Mouse (Mus musculus) kidney, adult 8-10 months (tissue): ENCODE measurements around the gene Rdh7.
"Not testable (repeated sequence)": the region's sequence is repeated elsewhere in the genome, so short reads cannot be mapped to it uniquely, and the experiment has no call there.

ENCODE experiments used
- DNase-seq, 2 experiments: peaks; one replicate each; pipeline ENCODE4 v3.0.0; 2022

The Rdh7 gene

GRCm38 (mm10) chr10:127893163-127894022, 4.8 kb upstream of the Rdh7 start:
- peak; percentile 81 to 90 for DNase-seq

GRCm38 (mm10) chr10:127891481-127891880, 2.9 kb upstream of the Rdh7 start:
- no peak for DNase-seq

GRCm38 (mm10) chr10:127886971-127887370, 1.6 kb downstream of the Rdh7 start:
- peak; percentile 64 to 69 for DNase-seq

- peak; percentile 82 to 85 for DNase-seq
Measured at GRCm38 (mm10) chr10:127886551-127886950, 2.1 kb downstream of the Rdh7 start.

GRCm38 (mm10) chr10:127881041-127881440, 7.6 kb downstream of the Rdh7 start:
- DNase-seq: no peak

- DNase-seq: peak; percentile 43 to 69
Measured at GRCm38 (mm10) chr10:127879155-127879688, 9.4 kb downstream of the Rdh7 start.

- no peak for DNase-seq
Measured at GRCm38 (mm10) chr10:127878262-127879057, 10.2 kb downstream of the Rdh7 start.

- DNase-seq: peak; percentile 85 to 88
Measured at GRCm38 (mm10) chr10:127877681-127878080, 10.9 kb downstream of the Rdh7 start.

- peak in 1 of 2 experiments; percentile 42 for DNase-seq
Measured at GRCm38 (mm10) chr10:127872484-127872883, 16.1 kb downstream of the Rdh7 start.

GRCm38 (mm10) chr10:127866232-127866631, 22.4 kb downstream of the Rdh7 start, which contains the start of gene Rdh16f2:
Rdh16f2 (plus strand) TSS chr10:127866474.
- DNase-seq: peak; percentile 40 to 78

- DNase-seq: peak; percentile 87 to 88
Measured at GRCm38 (mm10) chr10:127864931-127865330, 23.7 kb downstream of the Rdh7 start.

GRCm38 (mm10) chr10:127856376-127856775, 32.2 kb downstream of the Rdh7 start:
- DNase-seq: no peak

- DNase-seq: no peak
Measured at GRCm38 (mm10) chr10:127849628-127850027, 39.0 kb downstream of the Rdh7 start, which contains the start of gene Rdh19. Rdh19 (plus strand) TSS chr10:127849928.

GRCm38 (mm10) chr10:127848089-127848488, 40.5 kb downstream of the Rdh7 start:
- DNase-seq: peak; percentile 93

- DNase-seq: not testable (repeated sequence)
Measured at GRCm38 (mm10) chr10:127845945-127846344, 42.7 kb downstream of the Rdh7 start.

- no peak for DNase-seq
Measured at GRCm38 (mm10) chr10:127840776-127841175, 47.8 kb downstream of the Rdh7 start.

GRCm38 (mm10) chr10:127838539-127838938, 50.1 kb downstream of the Rdh7 start:
- DNase-seq: no peak

- peak; percentile 62 to 68 for DNase-seq
Measured at GRCm38 (mm10) chr10:127837793-127838192, 50.8 kb downstream of the Rdh7 start.

GRCm38 (mm10) chr10:127835292-127835691, 53.3 kb downstream of the Rdh7 start:
- peak; percentile 70 to 89 for DNase-seq

GRCm38 (mm10) chr10:127834186-127834585, 54.4 kb downstream of the Rdh7 start:
- peak in 1 of 2 experiments; percentile 79 for DNase-seq
